Comparison of ENCODE assay signal across 28 mouse cellular contexts in genomic region chr1:64887502-64888203, GRCm38 (mm10).
DNase-seq lines count a peak whose midpoint lies in the region; ATAC-seq lines count a peak whose summit lies in the region.
"Had no signal": no experiment of that assay in that cellular context is flagged by ENCODE, and none has a peak within 500 bp of the region (broad histone marks: within the 10 kb centered on the region; RNA-seq: fewer than 3 reads in every experiment).

No protein-coding gene starts in this region.

- no peaks in the 10 kb centered on the region for H3K36me3 ChIP-seq in lung, embryonic 16.5 days (ENCODE audit: control insufficient read depth, insufficient read depth, low read length)
- no peaks in the 10 kb centered on the region for H3K36me3 ChIP-seq in forebrain, embryonic 15.5 days
- H3K36me3 ChIP-seq: embryonic facial prominence, embryonic 12.5 days; embryonic facial prominence, embryonic 15.5 days; forebrain, embryonic 12.5 days; heart, embryonic 12.5 days had no signal

- H3K9ac ChIP-seq in lung, embryonic 16.5 days (ENCODE audit: low read length): no peak overlapping the region
- no peak overlapping the region for H3K9ac ChIP-seq in forebrain, embryonic 15.5 days (replicated peaks)
- H3K9ac ChIP-seq: embryonic facial prominence, embryonic 12.5 days; embryonic facial prominence, embryonic 15.5 days; forebrain, embryonic 12.5 days; heart, embryonic 12.5 days; heart, embryonic 15.5 days; hindbrain, embryonic 14.5 days had no signal

- DNase-seq in lung, postnatal 10 days: no peak
- DNase-seq in NIH3T3 (ENCODE audit: low read depth): peak; percentile 30
- peak; percentile 10 for DNase-seq in lung, postnatal 14 days
- no peak for DNase-seq in cerebellum, adult 8-10 months
- DNase-seq: adrenal gland, postnatal 10 days; adrenal gland, postnatal 36 days; cerebellum, adult 18-20 months; cerebellum, adult 9-11 months; cerebellum, postnatal 25 days; gastrocnemius, postnatal 10 days; gastrocnemius, postnatal 36 days; heart, adult 18-20 months; heart, postnatal 10 days; heart, postnatal 36 days had no signal

- no peak overlapping the region for H3K4me3 ChIP-seq in lung, embryonic 16.5 days (ENCODE audit: low read length)
- no peak overlapping the region for H3K4me3 ChIP-seq in forebrain, embryonic 15.5 days
- H3K4me3 ChIP-seq: embryonic facial prominence, embryonic 12.5 days; embryonic facial prominence, embryonic 15.5 days; erythroblast, embryonic 14.5 days; forebrain, embryonic 12.5 days; heart, embryonic 12.5 days; heart, embryonic 15.5 days had no signal

- ATAC-seq in lung, embryonic 16.5 days (ENCODE audit: low read depth): peak; percentile 73; the same call in 1 of the 2 replicates
- no peak for ATAC-seq in forebrain, embryonic 15.5 days (replicated peaks)
- ATAC-seq: CD4-positive, CD25-positive, alpha-beta regulatory T cell, adult 4 months; forebrain, embryonic 16.5 days; hindbrain, postnatal 0 days; inflammation-experienced regulatory T-cells, adult 6 months; Patski had no signal

- peak overlapping the region; percentile 50; the same call in 1 of the 2 replicates for H3K27ac ChIP-seq in lung, embryonic 16.5 days (ENCODE audit: low read length)
- no peak overlapping the region for H3K27ac ChIP-seq in forebrain, embryonic 15.5 days (replicated peaks)
- H3K27ac ChIP-seq: embryonic facial prominence, embryonic 12.5 days; embryonic facial prominence, embryonic 15.5 days; forebrain, embryonic 12.5 days; heart, embryonic 15.5 days; hindbrain, embryonic 14.5 days; hindbrain, postnatal 0 days had no signal

- H3K27me3 ChIP-seq in lung, embryonic 16.5 days (ENCODE audit: control insufficient read depth, insufficient read depth, low read depth, low read length): no peaks in the 10 kb centered on the region
- no peaks in the 10 kb centered on the region for H3K27me3 ChIP-seq in forebrain, embryonic 15.5 days
- H3K27me3 ChIP-seq: embryonic facial prominence, embryonic 12.5 days; embryonic facial prominence, embryonic 15.5 days; forebrain, embryonic 12.5 days; heart, embryonic 12.5 days; heart, embryonic 15.5 days; Patski had no signal

- H3K4me2 ChIP-seq in lung, embryonic 16.5 days (ENCODE audit: low read depth, low read length): no peak overlapping the region
- H3K4me2 ChIP-seq in forebrain, embryonic 15.5 days (replicated peaks): no peak overlapping the region
- H3K4me2 ChIP-seq: embryonic facial prominence, embryonic 12.5 days; embryonic facial prominence, embryonic 15.5 days; forebrain, embryonic 12.5 days; heart, embryonic 12.5 days; heart, embryonic 15.5 days; hindbrain, embryonic 14.5 days had no signal

- peaks cover 3% of the 10 kb centered on the region; the same call in 1 of the 2 replicates for H3K4me1 ChIP-seq in lung, embryonic 16.5 days (replicated peaks; ENCODE audit: control insufficient read depth, insufficient read depth, low read length)
- no peaks in the 10 kb centered on the region for H3K4me1 ChIP-seq in forebrain, embryonic 15.5 days

- 51% methylated on average over 2 of the region's 2 CpGs for WGBS in lung, embryonic 16.5 days
- WGBS in forebrain, embryonic 15.5 days: 95% methylated on average over 2 of the region's 2 CpGs

- no peaks in the 10 kb centered on the region for H3K9me3 ChIP-seq in lung, embryonic 16.5 days (ENCODE audit: control insufficient read depth, low read length)
- no peaks in the 10 kb centered on the region for H3K9me3 ChIP-seq in forebrain, embryonic 15.5 days
- H3K9me3 ChIP-seq: embryonic facial prominence, embryonic 12.5 days; embryonic facial prominence, embryonic 15.5 days; forebrain, embryonic 12.5 days; heart, embryonic 12.5 days; heart, embryonic 15.5 days had no signal

Comparison
In these comparisons a context has a peak if more than half of its experiments do, and no peak if none do; other contexts are left out.
1. DNase-seq: peak in NIH3T3 (single experiment) and lung, postnatal 14 days (single experiment); none in lung, postnatal 10 days (single experiment) and cerebellum, adult 8-10 months (single experiment).